27 mouse cellular contexts compared by ENCODE assay signal in genomic region chr7:73664962-73665361, GRCm38 (mm10).
DNase-seq lines count a peak whose midpoint lies in the region; ATAC-seq and TF ChIP-seq lines count a peak whose summit lies in the region.
"Had no signal": no experiment of that assay in that cellular context is flagged by ENCODE, and none has a peak within 500 bp of the region (broad histone marks: within the 10 kb centered on the region; RNA-seq: fewer than 3 reads in every experiment).

No protein-coding gene starts in this region.

- 0 out of 2 replicates have a peak, but pooled peaks cover 7% of the 10 kb centered on the region for H3K4me1 ChIP-seq in embryonic facial prominence, embryonic 14.5 days (ENCODE audit: control insufficient read depth, insufficient read depth, low read length)
- no peaks in the 10 kb centered on the region for H3K4me1 ChIP-seq in embryonic facial prominence, embryonic 10.5 days
- peaks cover 9% of the 10 kb centered on the region; the same call in 1 of the 2 replicates for H3K4me1 ChIP-seq in limb, embryonic 15.5 days
- H3K4me1 ChIP-seq: embryonic facial prominence, embryonic 13.5 days; forebrain, embryonic 10.5 days; forebrain, embryonic 13.5 days; forebrain, embryonic 15.5 days had no signal

- no peak overlapping the region for H3K4me2 ChIP-seq in embryonic facial prominence, embryonic 14.5 days (ENCODE audit: low read depth, low read length)
- no peak overlapping the region for H3K4me2 ChIP-seq in limb, embryonic 15.5 days
- H3K4me2 ChIP-seq: embryonic facial prominence, embryonic 13.5 days; forebrain, embryonic 13.5 days; forebrain, embryonic 15.5 days had no signal

- H3K27me3 ChIP-seq in embryonic facial prominence, embryonic 14.5 days (replicated peaks; ENCODE audit: control insufficient read depth, insufficient read depth, low read length), result no peaks in the 10 kb centered on the region
- no peaks in the 10 kb centered on the region for H3K27me3 ChIP-seq in embryonic facial prominence, embryonic 10.5 days (replicated peaks; ENCODE audit: low read depth, poor library complexity, severe bottlenecking)
- no peaks in the 10 kb centered on the region for H3K27me3 ChIP-seq in limb, embryonic 15.5 days
- H3K27me3 ChIP-seq: embryonic facial prominence, embryonic 13.5 days; forebrain, embryonic 13.5 days; forebrain, embryonic 15.5 days; Patski had no signal

- 71% methylated on average over 6 of the region's 6 CpGs for WGBS in embryonic facial prominence, embryonic 14.5 days
- WGBS in embryonic facial prominence, embryonic 10.5 days, result 66% methylated on average over 6 of the region's 6 CpGs
- 72% methylated on average over 6 of the region's 6 CpGs for WGBS in limb, embryonic 15.5 days

- no peak for DNase-seq in embryonic facial prominence, embryonic 14.5 days (ENCODE audit: low spot score)
- DNase-seq in embryonic facial prominence, embryonic 10.5 days (ENCODE audit: low spot score), result no peak
- peak; percentile 1 for DNase-seq in kidney, postnatal 10 days
- no peak for DNase-seq in kidney, postnatal 36 days
- peak; percentile 13 for DNase-seq in testis, postnatal 10 days (ENCODE audit: low spot score)
- no peak for DNase-seq in testis, postnatal 14 days (ENCODE audit: low spot score)
- DNase-seq in layer of hippocampus, adult 2 months (ENCODE audit: low spot score in 2 of 2), result no peak
- DNase-seq: adrenal gland, adult 8-10 months; adrenal gland, postnatal 14 days; adrenal gland, postnatal 36 days; B cell, adult 2 months; cerebellum, adult 11-12 months; cerebellum, adult 2 months; cerebellum, adult 9-10 months; cerebellum, postnatal 10 days; cerebellum, postnatal 25 days; forebrain, postnatal 0 days had no signal

- no peaks in the 10 kb centered on the region for H3K9me3 ChIP-seq in embryonic facial prominence, embryonic 14.5 days (ENCODE audit: control insufficient read depth, low read length)
- no peaks in the 10 kb centered on the region for H3K9me3 ChIP-seq in embryonic facial prominence, embryonic 10.5 days
- no peaks in the 10 kb centered on the region for H3K9me3 ChIP-seq in limb, embryonic 15.5 days
- H3K9me3 ChIP-seq: embryonic facial prominence, embryonic 13.5 days; forebrain, embryonic 10.5 days; forebrain, embryonic 13.5 days; forebrain, embryonic 15.5 days; G1E had no signal

- TF ChIP-seq CTCF in layer of hippocampus, adult 2 months (conservative IDR thresholded peaks at IDR 0.05), result no peak

- no peak overlapping the region for H3K27ac ChIP-seq in embryonic facial prominence, embryonic 14.5 days (replicated peaks; ENCODE audit: low read depth, low read length)
- H3K27ac ChIP-seq in embryonic facial prominence, embryonic 10.5 days (replicated peaks), result no peak overlapping the region
- no peak overlapping the region for H3K27ac ChIP-seq in limb, embryonic 15.5 days
- no peak overlapping the region for H3K27ac ChIP-seq in layer of hippocampus, adult 2 months
- H3K27ac ChIP-seq: embryonic facial prominence, embryonic 13.5 days; forebrain, embryonic 10.5 days; forebrain, embryonic 13.5 days; forebrain, embryonic 15.5 days had no signal

- no peak overlapping the region for H3K4me3 ChIP-seq in embryonic facial prominence, embryonic 14.5 days (ENCODE audit: low read depth, low read length)
- no peak overlapping the region for H3K4me3 ChIP-seq in embryonic facial prominence, embryonic 10.5 days
- H3K4me3 ChIP-seq in limb, embryonic 15.5 days, result no peak overlapping the region
- no peak overlapping the region for H3K4me3 ChIP-seq in layer of hippocampus, adult 2 months
- H3K4me3 ChIP-seq: embryonic facial prominence, embryonic 13.5 days; erythroblast, embryonic 14.5 days; forebrain, embryonic 10.5 days; forebrain, embryonic 13.5 days; forebrain, embryonic 15.5 days had no signal

- ATAC-seq in embryonic facial prominence, embryonic 14.5 days (ENCODE audit: low read depth), result peak; percentile 42; the same call in 1 of the 2 replicates
- peak; percentile 16; the same call in 1 of the 2 replicates for ATAC-seq in limb, embryonic 15.5 days (ENCODE audit: insufficient number of reproducible peaks, low FRiP score, low TSS enrichment, low read depth)
- ATAC-seq: activated CD4-positive, CD25-positive, alpha-beta regulatory T cell, adult 4 months; CD4-positive, CD25-positive, alpha-beta regulatory T cell, adult 4 months; forebrain, embryonic 13.5 days; forebrain, embryonic 15.5 days; forebrain, postnatal 0 days; Patski had no signal

- no peak overlapping the region for H3K9ac ChIP-seq in embryonic facial prominence, embryonic 14.5 days (ENCODE audit: low read depth, low read length)
- H3K9ac ChIP-seq in limb, embryonic 15.5 days, result no peak overlapping the region
- H3K9ac ChIP-seq: embryonic facial prominence, embryonic 13.5 days; forebrain, embryonic 13.5 days; forebrain, embryonic 15.5 days; forebrain, postnatal 0 days had no signal

- H3K36me3 ChIP-seq in embryonic facial prominence, embryonic 14.5 days (ENCODE audit: control insufficient read depth, insufficient read depth, low read length), result no peaks in the 10 kb centered on the region
- H3K36me3 ChIP-seq in embryonic facial prominence, embryonic 10.5 days (replicated peaks), result no peaks in the 10 kb centered on the region
- no peaks in the 10 kb centered on the region for H3K36me3 ChIP-seq in limb, embryonic 15.5 days
- H3K36me3 ChIP-seq: embryonic facial prominence, embryonic 13.5 days; forebrain, embryonic 10.5 days; forebrain, embryonic 15.5 days; G1E had no signal

Comparison
In these comparisons a context has a peak if more than half of its experiments do, and no peak if none do; other contexts are left out.
1. DNase-seq: peak in kidney, postnatal 10 days (single experiment) and testis, postnatal 10 days (single experiment); none in embryonic facial prominence, embryonic 14.5 days (single experiment), embryonic facial prominence, embryonic 10.5 days (single experiment), kidney, postnatal 36 days (0 of 2), testis, postnatal 14 days (single experiment) and layer of hippocampus, adult 2 months (0 of 2).